In the genomic region with DNA sequence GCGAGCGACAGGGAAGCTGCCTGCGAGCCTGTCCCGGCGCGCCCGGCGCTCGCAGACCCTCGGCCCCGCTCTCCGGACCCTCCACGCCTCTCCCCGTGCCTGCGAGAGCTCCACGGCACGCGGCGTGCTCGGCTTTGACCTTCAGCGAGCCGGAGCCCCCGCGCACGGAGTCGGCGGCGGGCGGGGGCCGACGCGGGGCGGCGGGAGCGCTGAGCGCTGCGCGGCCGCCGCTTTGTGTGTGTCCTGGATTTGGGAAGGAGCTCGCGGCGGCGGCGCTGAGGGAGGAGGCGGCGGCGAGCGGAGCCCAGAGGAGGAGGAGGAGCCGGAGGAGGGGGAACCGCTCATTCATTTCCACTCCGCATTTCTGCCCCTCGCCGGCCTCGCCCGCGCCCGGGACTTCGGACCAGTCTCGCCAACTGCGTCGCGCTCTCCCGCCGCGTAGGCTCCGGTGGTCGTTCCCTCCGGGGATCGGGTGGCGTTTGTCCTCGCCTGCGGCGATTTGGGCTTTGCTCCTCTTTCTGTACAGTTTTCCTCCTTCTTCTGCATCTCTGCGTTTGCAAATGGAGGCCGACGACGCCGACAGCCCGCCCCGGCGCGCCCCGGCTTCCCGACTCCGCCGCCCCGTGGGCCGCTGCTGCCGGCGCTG, we compare ENCODE assay signal across 8 mouse cellular contexts. TPM values are rescaled to one million over a fixed set of nuclear protein-coding genes. Genes with fewer than 3 reads are reported as not detected.
DNase-seq lines count a peak whose midpoint lies in the region; ATAC-seq and TF ChIP-seq lines count a peak whose summit lies in the region.

No protein-coding gene starts in this region.

- peak overlapping the region; percentile 98 for H3K27ac ChIP-seq in gastrocnemius, adult 2 months
- peak overlapping the region; percentile 99 for H3K27ac ChIP-seq in hindbrain, postnatal 0 days

- no peaks in the 10 kb centered on the region for H3K36me3 ChIP-seq in hindbrain, postnatal 0 days (ENCODE audit: insufficient read depth, low read length)

- H3K4me1 ChIP-seq in hindbrain, postnatal 0 days (ENCODE audit: insufficient read depth, low read length) = peaks cover 16% of the 10 kb centered on the region

- H3K27me3 ChIP-seq in hindbrain, postnatal 0 days (ENCODE audit: insufficient read depth, low read length) = no peaks in the 10 kb centered on the region

- peak overlapping the region; percentile 94 for H3K9ac ChIP-seq in hindbrain, postnatal 0 days (replicated peaks; ENCODE audit: low read length)

- no peak for TF ChIP-seq CTCF in gastrocnemius, adult 2 months (IDR thresholded peaks at IDR 0.05)
- no peak for TF ChIP-seq CTCF in hindbrain, postnatal 0 days (IDR thresholded peaks at IDR 0.05; ENCODE audit: low read depth)

- peak overlapping the region; percentile 100 for H3K4me2 ChIP-seq in hindbrain, postnatal 0 days (ENCODE audit: low read depth, low read length)

- peak; percentile 83 for DNase-seq in R1 (ENCODE audit: low read depth, low spot score)
- peak; percentile 75 to 82 for DNase-seq in cerebellum, postnatal 36 days
- peak; percentile 88 for DNase-seq in gastrocnemius, adult 2 months
- DNase-seq in hindbrain, postnatal 0 days (ENCODE audit: low spot score) = peak; percentile 85
- DNase-seq in left cerebral cortex, postnatal 14 days (ENCODE audit: low spot score in 2 of 2) = peak; percentile 70 to 78
- DNase-seq in right cerebral cortex, postnatal 36 days (ENCODE audit: low spot score in 2 of 2) = peak; percentile 67 to 74
- peak; percentile 69 to 83 for DNase-seq in urinary bladder, postnatal 36 days (ENCODE audit: low spot score in 2 of 2)

- WGBS in hindbrain, postnatal 0 days = 0% methylated on average over 56 of the region's 91 CpGs

- intact Hi-C loops in gastrocnemius, adult 2 months (cut with DNase I) = loop anchor here (5.0 to 10.0 kb wide), 3 partner anchors 265 to 350 kb away; no protein-coding TSS in a partner anchor
- intact Hi-C loops in left cerebral cortex, postnatal 14 days (cut with DNase I) = loop anchor here (5.0 to 10.0 kb wide), 2 partner anchors 277 to 350 kb away; no protein-coding TSS in a partner anchor

- peak overlapping the region; percentile 97 for H3K4me3 ChIP-seq in gastrocnemius, adult 2 months
- peak overlapping the region; percentile 68 for H3K4me3 ChIP-seq in hindbrain, postnatal 0 days (ENCODE audit: low read length)

- ATAC-seq in hindbrain, postnatal 0 days = peak; percentile 38
- ATAC-seq in megakaryocyte progenitor cell, adult 5-6 weeks (replicated peaks; ENCODE audit: poor library complexity) = peak; percentile 33

- no peaks in the 10 kb centered on the region for H3K9me3 ChIP-seq in hindbrain, postnatal 0 days (ENCODE audit: low read length)

RNA-seq across cellular contexts. Expression of gene Igf1r, which starts 0.5 kb away (rescaled TPM):
- total RNA-seq in gastrocnemius, adult 2 months (2021) = 1 to 10 TPM; 8.0 to 8.3 TPM
- 36.2 and 43.2 TPM in 2 replicates for total RNA-seq in hindbrain, postnatal 0 days (2014; rRNA removed)
- 12.1 and 13.1 TPM in 2 replicates for polyA plus RNA-seq in hindbrain, postnatal 0 days (2015; fragmentation: Nextera tagmentation; extraction: Ambion mirVana)
- 10 to 100 TPM; 39.0 to 49.5 TPM for total RNA-seq in left cerebral cortex, postnatal 14 days (2021)
- 46.1 and 50.3 TPM in 2 replicates for total RNA-seq in megakaryocyte progenitor cell, adult 5-6 weeks (2015)
- 22.4 and 25.0 TPM in 2 replicates for total RNA-seq in megakaryocyte progenitor cell, adult 5-6 weeks (2017)

Comparison
In these comparisons a context has a peak if more than half of its experiments do, and no peak if none do; other contexts are left out.
1. Peak in every context shown above with its lines: DNase-seq, ATAC-seq, H3K4me3 ChIP-seq and H3K27ac ChIP-seq.